Mouse (Mus musculus): ENCODE measurements around the gene Mbd6. TPM values are rescaled to one million over a fixed set of nuclear protein-coding genes. Genes with fewer than 3 reads are reported as not detected.
A peak's percentile ranks its signal among the peaks of the same experiment; 100 is the strongest.
"Not testable (repeated sequence)": the region's sequence is repeated elsewhere in the genome, so short reads cannot be mapped to it uniquely, and the experiment has no call there.

Mbd6 gene
- total RNA-seq (2021) (10 to 100 TPM; 39.7 to 45.0 TPM), polyA plus RNA-seq (2012; rRNA removed) (99.9 and 105 TPM in 2 replicates)
- long read RNA-seq, partial matches to known transcripts: 6 of 13 reads
- long read RNA-seq, other reads (novel, unspliced or antisense): 7 of 13 reads

GRCm38 (mm10) chr10:127288800-127289572 is at the start of gene Mbd6:
Gene Mbd6, minus strand, starts transcription at chr10:127289018.
- DNase-seq: peak; percentile 93

GRCm38 (mm10) chr10:127337536-127338099 is 48.8 kb upstream of the Mbd6 start:
- DNase-seq: no peak

- no peak for DNase-seq
Observed at GRCm38 (mm10) chr10:127336952-127337351, 48.1 kb upstream of the Mbd6 start.

DNA sequence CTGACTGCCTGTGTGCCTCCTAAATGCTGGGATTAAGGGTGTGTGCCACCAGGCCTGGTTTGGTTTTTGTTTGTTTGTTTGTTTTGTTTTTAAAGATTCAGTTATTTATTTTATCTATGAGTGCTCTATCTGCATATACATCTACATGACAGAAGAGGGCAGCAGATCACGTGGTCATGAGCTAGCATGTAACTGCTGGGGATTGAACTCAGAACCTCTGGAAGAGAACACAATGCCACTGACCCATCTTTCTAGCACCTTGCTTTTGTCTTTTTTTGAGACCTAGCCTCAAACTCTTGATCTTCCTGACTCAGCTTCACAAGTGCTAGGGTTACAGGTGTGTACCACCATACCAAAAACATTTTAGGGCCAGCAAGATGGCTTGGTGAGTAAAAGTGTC is 46.5 kb upstream of the Mbd6 start:
- no peak for DNase-seq

DNA sequence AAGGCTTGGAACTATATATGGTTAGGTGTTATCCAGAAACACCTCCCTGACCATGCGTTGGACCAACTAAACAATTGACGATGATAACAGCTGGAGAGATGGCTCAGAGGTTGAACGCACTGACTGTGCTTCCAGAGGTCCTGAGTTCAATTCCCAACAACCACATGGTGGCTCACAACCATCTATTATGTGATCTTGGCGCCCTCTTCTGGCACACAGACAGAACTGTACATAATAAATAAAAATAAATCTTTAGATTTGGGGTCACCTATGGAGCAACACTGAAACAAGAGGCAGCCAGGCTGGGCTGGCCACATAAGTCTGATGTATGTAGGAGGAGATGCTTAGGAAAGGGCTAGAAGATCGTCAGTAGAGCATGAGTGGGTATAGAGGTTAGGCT is 44.3 kb upstream of the Mbd6 start:
- no peak for DNase-seq

DNA sequence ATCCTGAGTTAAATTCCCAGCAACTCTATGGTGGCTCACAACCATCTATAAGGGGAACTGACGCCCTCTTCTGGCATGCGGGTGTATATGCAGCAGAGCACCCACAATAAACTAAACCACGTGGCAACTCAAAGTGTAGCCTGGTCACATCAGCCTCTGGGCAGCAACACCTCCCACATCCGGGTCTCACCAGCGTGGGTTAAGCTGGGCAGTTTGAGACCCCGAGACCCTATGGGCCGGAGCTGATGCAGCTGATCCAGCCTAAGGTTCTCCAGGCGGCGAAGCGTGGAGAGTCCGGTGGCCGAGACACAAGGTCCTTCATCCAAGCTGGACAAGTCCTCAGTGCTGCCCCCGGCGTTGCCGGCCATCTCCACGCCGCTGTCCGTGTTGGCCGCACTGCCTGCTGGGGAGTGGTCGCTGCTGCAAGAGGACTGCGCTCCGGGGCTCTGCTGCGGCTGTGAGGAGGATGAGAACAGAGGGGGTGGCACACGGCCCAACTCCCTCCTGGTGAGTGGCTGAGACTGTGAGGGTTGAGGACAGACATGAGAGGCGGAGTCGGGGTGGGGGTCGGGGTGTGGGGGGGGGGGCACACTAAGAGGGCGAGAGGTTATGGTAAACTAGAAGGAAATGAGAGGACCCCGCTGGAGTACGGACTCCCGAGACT is 43.5 kb upstream of the Mbd6 start:
- DNase-seq: no peak

GRCm38 (mm10) chr10:127330212-127330611 is 41.4 kb upstream of the Mbd6 start:
- no peak for DNase-seq

DNA sequence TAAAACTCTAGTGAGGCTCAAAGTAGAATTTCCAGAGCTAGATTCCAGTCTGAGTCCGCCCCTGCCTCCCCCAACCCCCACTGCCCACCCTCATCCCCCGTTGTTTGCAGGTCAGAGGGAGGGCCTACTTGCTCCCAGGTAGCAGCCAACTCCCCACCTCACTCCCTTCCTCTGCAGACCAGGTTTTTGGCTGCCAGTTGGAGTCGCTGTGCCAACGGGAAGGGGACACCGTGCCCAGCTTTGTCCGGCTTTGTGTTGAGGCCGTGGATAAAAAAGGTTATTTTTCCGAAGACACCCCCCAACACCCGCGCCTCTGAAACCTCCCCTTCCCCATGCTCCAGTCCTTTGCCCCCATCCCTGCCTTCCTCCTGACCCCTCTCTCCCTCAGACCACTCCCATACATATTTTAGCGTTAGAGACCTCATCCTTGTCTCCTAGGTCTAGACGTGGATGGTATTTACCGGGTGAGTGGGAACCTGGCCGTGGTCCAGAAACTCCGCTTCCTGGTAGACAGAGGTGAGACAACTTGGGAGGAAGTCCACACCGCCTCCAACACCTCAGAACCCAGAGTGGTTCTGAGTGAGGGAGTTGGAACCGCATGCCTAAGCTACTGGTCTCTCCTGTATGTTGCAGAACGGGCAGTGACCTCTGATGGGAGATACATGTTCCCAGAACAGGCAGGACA is 38.8 kb upstream of the Mbd6 start:
- DNase-seq: no peak

GRCm38 (mm10) chr10:127326828-127327227 is 38.0 kb upstream of the Mbd6 start:
- peak; percentile 52 for DNase-seq

DNA sequence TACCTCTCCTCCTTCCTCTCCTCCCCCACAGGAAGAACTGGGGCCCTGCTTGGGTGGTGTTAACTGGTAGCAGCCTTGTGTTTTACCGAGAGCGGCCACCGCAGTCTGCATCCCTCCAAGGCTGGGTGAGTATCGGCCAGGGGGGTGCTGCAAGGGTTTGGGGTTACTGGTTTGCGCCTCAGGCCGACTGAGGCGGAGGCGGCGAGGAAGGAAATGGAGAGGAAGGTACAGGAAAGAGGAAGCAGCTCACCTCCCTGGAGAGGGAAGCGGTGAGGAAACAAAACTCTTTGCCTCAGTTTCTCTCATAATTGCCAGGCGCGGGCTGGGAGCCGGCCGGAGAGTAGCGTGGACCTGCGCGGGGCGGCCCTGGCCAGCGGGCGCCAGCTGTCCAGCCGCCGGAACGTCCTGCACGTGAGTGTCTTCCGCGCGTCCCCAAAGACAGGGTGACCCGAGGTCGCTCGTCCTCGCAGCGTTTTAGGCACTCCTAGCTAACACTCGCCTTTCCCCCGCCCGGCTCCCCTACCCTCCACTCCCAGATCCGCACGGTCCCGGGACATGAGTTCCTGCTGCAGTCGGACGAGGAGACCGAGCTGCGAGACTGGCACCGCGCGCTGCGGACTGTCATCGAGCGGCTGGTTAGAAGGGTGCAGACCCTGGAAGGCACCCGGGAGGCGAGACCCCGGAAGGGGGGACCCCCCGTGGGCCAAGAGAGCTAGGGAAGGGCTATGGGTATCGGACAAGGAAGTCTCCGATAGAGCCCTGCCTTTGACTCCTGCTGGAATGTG is 37.4 kb upstream of the Mbd6 start:
- peak; percentile 53 for DNase-seq

DNA sequence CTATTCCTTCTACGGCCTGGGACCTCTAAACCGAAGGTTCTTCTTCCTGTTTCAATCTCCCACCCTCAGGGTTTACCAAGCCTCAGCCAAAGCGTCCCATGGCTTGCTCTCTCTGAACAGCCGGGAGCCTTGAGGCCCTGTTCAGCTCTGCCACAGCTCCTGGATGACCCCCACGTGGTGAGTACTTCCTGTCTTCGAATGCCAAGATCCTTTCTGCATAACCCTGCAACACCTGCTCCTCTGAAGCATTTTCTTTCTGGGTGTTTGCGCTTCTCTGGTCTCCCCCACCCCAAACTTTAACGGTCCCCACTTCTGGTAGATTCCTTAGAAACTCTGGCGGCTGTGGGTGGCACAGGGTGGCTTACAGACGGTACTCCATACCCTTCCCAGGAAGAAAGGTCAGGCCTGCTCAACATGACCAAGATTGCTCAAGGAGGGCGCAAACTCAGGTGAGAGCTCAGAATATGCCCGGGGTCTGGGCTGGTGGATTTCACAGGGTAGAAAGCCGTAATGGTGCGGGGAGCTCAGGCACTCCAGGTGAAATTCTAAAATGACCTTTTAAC is 36.7 kb upstream of the Mbd6 start:
- DNase-seq: no peak

- peak; percentile 33 for DNase-seq
Observed at GRCm38 (mm10) chr10:127324495-127324894, 35.7 kb upstream of the Mbd6 start.

DNA sequence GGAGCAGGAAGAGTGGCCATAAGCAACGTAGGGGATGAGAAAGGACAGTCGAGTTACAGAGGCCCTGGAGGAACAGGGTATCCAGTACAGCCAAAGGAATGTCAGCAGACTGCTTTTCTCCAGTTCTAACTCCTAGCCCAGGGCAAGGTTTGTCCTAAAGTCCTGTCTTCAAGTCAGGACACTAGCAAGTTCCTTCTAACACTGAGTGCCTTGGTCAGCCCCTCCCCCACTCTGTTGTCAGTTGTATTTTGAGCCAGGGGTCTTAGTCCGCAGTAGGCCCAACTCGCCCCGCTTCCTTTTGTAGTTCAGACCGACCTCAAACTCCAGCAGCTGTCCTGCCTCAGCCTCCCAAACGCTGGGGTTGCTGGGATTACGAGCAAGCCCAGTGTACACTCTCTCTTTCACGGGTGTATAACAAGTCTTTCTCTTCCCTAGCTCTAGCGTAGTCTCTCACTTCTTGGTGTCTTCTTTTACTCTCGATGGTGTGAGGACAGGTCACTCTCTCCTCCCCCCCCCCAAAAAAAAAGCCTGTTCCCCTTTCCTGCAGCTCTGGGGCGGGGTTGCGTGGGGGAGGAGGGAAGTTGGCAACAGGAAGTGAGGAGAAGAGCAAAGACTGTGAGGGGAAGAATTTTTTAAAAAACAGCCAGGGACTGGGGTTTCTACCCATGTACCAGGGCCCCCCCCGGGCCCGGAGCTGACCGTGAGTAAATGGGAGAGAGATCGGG is 34.5 kb upstream of the Mbd6 start:
- DNase-seq: no peak

GRCm38 (mm10) chr10:127322669-127323068 is 33.9 kb upstream of the Mbd6 start:
- DNase-seq: no peak

- no peak for DNase-seq
Observed at GRCm38 (mm10) chr10:127322178-127322577, 33.4 kb upstream of the Mbd6 start.

- no peak for DNase-seq
Observed at GRCm38 (mm10) chr10:127321621-127322020, 32.8 kb upstream of the Mbd6 start, which contains the start of gene Arhgap9. Gene Arhgap9, plus strand, starts transcription at chr10:127321964.

DNA sequence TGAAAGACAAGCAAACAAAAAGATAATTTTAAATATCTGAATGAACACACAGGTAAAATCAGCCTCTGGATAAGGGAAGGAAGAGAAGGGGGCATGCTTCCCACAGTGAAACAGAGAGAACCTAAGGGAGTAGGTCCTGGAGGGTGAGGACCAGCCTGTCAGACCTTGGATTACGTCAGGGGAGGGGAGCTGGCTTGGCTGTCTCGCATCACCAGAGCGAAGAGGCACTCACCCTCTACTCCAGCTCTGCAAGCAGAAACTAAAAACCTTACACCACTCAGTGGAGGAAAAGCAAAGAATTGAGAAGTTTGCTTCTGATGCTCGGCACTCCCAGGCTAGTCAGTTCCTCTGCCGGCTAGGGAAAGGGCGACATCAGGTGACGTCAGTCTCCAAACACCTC is 31.2 kb upstream of the Mbd6 start:
- no peak for DNase-seq

DNA sequence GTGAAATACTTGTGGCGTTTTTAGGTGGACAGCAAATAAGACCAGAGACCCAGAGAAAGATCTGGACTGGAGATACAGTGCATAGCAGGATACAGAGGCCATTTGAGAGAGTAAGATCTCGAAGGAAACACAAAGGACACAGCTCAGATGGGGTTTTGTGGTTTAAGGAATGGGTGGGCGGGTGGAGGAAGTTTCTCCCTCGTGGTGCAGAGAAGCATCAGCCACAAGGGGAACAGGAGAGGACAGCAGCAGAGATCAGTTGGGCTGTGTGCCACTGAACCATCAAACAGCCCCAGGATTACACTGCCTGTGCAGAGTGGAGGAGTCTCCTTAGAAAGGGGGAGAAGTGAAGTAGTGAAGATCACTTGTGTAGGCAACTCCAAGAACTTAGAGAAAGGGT is 29.2 kb upstream of the Mbd6 start:
- no peak for DNase-seq

DNA sequence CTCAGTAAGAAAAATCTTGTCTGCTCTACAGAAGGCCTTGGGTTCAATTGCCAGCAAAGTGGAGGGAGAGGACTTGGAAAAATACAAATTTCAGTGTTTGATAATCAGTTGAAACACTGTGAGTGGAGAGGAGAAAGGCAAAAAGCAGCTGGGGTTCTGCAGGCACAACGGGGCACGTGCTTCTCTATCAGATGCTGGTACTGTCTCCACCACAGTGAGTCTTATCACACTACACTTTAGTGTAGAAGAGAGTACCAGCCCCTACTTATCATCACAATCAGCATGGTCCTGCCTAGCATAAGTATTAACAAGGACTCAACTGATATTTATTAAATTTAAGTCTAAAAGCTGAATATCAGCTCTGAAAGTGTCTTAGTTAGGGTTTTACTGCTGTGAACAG is 28.5 kb upstream of the Mbd6 start:
- no peak for DNase-seq

- not testable (repeated sequence) for DNase-seq
Observed at GRCm38 (mm10) chr10:127314950-127315349, 26.1 kb upstream of the Mbd6 start.

GRCm38 (mm10) chr10:127313516-127313915 is 24.7 kb upstream of the Mbd6 start:
- DNase-seq: peak; percentile 38
